Mouse (Mus musculus) embryonic facial prominence, embryonic 12.5 days (tissue): ENCODE results near the gene C1qtnf9. TPM values are rescaled to one million over a fixed set of nuclear protein-coding genes. Genes with fewer than 3 reads are reported as not detected.

Experiments used
- ATAC-seq: fragments of 200-750 bp; cut with Nextera tagmentation; 2 replicates; pipeline ENCODE4 v1.8.0; 2017; ENCODE audit not compliant: insufficient number of reproducible peaks, insufficient read depth, low FRiP score, low TSS enrichment
- H3K27ac ChIP-seq: fragments of 300-500 bp; sonication (generic); 2 replicates; pipeline ENCODE4 v1.5.1; 2016; ENCODE audit warnings: mild to moderate bottlenecking
- H3K27me3 ChIP-seq: fragments of 300-500 bp; sonication (generic); 2 replicates; pipeline ENCODE4 v1.6.1; 2016; ENCODE audit warnings: mild to moderate bottlenecking, moderate library complexity
- H3K36me3 ChIP-seq: fragments of 300-500 bp; sonication (generic); 2 replicates; pipeline ENCODE4 v1.6.1; 2016; ENCODE audit warnings: mild to moderate bottlenecking
- H3K4me1 ChIP-seq: fragments of 300-500 bp; sonication (generic); 2 replicates; pipeline ENCODE4 v1.6.1; 2016
- H3K4me2 ChIP-seq: fragments of 300-500 bp; sonication (generic); replicated peaks from 2 replicates; pipeline ENCODE4 v1.6.1; 2016; ENCODE audit warnings: mild to moderate bottlenecking, moderate library complexity
- H3K4me3 ChIP-seq: fragments of 300-500 bp; sonication (generic); 2 replicates; pipeline ENCODE4 v1.5.1; 2016; ENCODE audit warnings: mild to moderate bottlenecking
- H3K9ac ChIP-seq: fragments of 300-500 bp; sonication (generic); 2 replicates; pipeline ENCODE4 v1.6.1; 2016; ENCODE audit warnings: mild to moderate bottlenecking, moderate library complexity
- H3K9me3 ChIP-seq: fragments of 300-500 bp; sonication (generic); 2 replicates; pipeline ENCODE4 v1.6.1; 2016; ENCODE audit warnings: mild to moderate bottlenecking, moderate library complexity
- WGBS: fragments of 180-500 bp; shearing (Covaris S2); methylation state at CpG from one replicate; pipeline ENCODE4 v1.1.7; 2016; 5-methylcytosine and 5-hydroxymethylcytosine counted together
- polyA plus RNA-seq: library from polyadenylated mRNA; unstranded; fragments of >200 nt; fragmentation: Nextera tagmentation; extraction: Ambion mirVana; gene quantifications from 2 replicates; pipeline ENCODE4 v1.2.1, GENCODE M21; 2016

The C1qtnf9 gene
- polyA plus RNA-seq, 1 experiment from 2014 or later: 0.38 TPM

- 40% methylated on average over 6 of the region's 6 CpGs for WGBS
- H3K4me1 ChIP-seq: 0 out of 2 replicates have a peak, but pooled peaks cover 5% of the 10 kb centered on the region
- ATAC-seq: no peak
- H3K27ac ChIP-seq: no peak overlapping the region
- H3K4me2 ChIP-seq: no peak overlapping the region
- H3K27me3 ChIP-seq: no peaks in the 10 kb centered on the region
- H3K9ac ChIP-seq: no peak overlapping the region
- no peak overlapping the region for H3K4me3 ChIP-seq
- no peaks in the 10 kb centered on the region for H3K9me3 ChIP-seq
- no peaks in the 10 kb centered on the region for H3K36me3 ChIP-seq
Observed at GRCm38 (mm10) chr14:60769340-60769739, 1.4 kb downstream of the C1qtnf9 start.

GRCm38 (mm10) chr14:60770594-60770993, 2.7 kb downstream of the C1qtnf9 start:
- Histone ChIP-seq H3K4me1 (0 out of 2 replicates have a peak, but pooled peaks cover 5% of the 10 kb centered on the region), H3K27ac (no peak overlapping the region), H3K27me3 (no peaks in the 10 kb centered on the region), H3K4me3 (no peak overlapping the region), H3K9me3 (no peaks in the 10 kb centered on the region), H3K36me3 (no peaks in the 10 kb centered on the region), H3K4me2 (peak overlapping the region; percentile 44; the same call in 1 of the 2 replicates), H3K9ac (no peak overlapping the region)
- WGBS: 77% methylated on average over 6 of the region's 6 CpGs
- ATAC-seq: no peak

GRCm38 (mm10) chr14:60771057-60771456, 3.1 kb downstream of the C1qtnf9 start:
- Histone ChIP-seq H3K27ac (no peak overlapping the region), H3K4me3 (peak overlapping the region; percentile 16), H3K9me3 (no peaks in the 10 kb centered on the region), H3K4me2 (peak overlapping the region; percentile 44), H3K27me3 (no peaks in the 10 kb centered on the region), H3K9ac (no peak overlapping the region), H3K36me3 (no peaks in the 10 kb centered on the region), H3K4me1 (0 out of 2 replicates have a peak, but pooled peaks cover 5% of the 10 kb centered on the region)
- WGBS: 7% methylated on average over 8 of the region's 8 CpGs
- no peak for ATAC-seq

GRCm38 (mm10) chr14:60773476-60773875, 5.5 kb downstream of the C1qtnf9 start:
- H3K4me3 ChIP-seq: no peak overlapping the region
- no peaks in the 10 kb centered on the region for H3K4me1 ChIP-seq
- no peaks in the 10 kb centered on the region for H3K36me3 ChIP-seq
- no peak overlapping the region for H3K27ac ChIP-seq
- 74% methylated on average over 2 of the region's 2 CpGs for WGBS
- H3K4me2 ChIP-seq: no peak overlapping the region
- ATAC-seq: no peak
- H3K27me3 ChIP-seq: no peaks in the 10 kb centered on the region
- H3K9ac ChIP-seq: no peak overlapping the region
- no peaks in the 10 kb centered on the region for H3K9me3 ChIP-seq

GRCm38 (mm10) chr14:60776521-60776920, 8.6 kb downstream of the C1qtnf9 start:
- Histone ChIP-seq H3K27ac (no peak overlapping the region), H3K27me3 (no peaks in the 10 kb centered on the region), H3K9me3 (no peaks in the 10 kb centered on the region), H3K4me1 (no peaks in the 10 kb centered on the region), H3K4me3 (no peak overlapping the region), H3K36me3 (no peaks in the 10 kb centered on the region), H3K4me2 (no peak overlapping the region), H3K9ac (no peak overlapping the region)
- no peak for ATAC-seq
- 86% methylated on average over 8 of the region's 8 CpGs for WGBS

- Histone ChIP-seq H3K27me3 (no peaks in the 10 kb centered on the region), H3K36me3 (no peaks in the 10 kb centered on the region), H3K4me2 (no peak overlapping the region), H3K9me3 (no peaks in the 10 kb centered on the region), H3K27ac (no peak overlapping the region), H3K4me3 (no peak overlapping the region), H3K4me1 (no peaks in the 10 kb centered on the region), H3K9ac (no peak overlapping the region)
- WGBS: 85% methylated on average over 5 of the region's 5 CpGs
- ATAC-seq: no peak
Observed at GRCm38 (mm10) chr14:60777485-60777919, 9.6 kb downstream of the C1qtnf9 start.

- H3K4me1 ChIP-seq: no peaks in the 10 kb centered on the region
- H3K9ac ChIP-seq: no peak overlapping the region
- no peak for ATAC-seq
- no peak overlapping the region for H3K27ac ChIP-seq
- H3K4me3 ChIP-seq: no peak overlapping the region
- WGBS: 87% methylated on average over 7 of the region's 7 CpGs
- H3K4me2 ChIP-seq: no peak overlapping the region
- H3K36me3 ChIP-seq: no peaks in the 10 kb centered on the region
- no peaks in the 10 kb centered on the region for H3K9me3 ChIP-seq
- H3K27me3 ChIP-seq: peaks cover 8% of the 10 kb centered on the region; the same call in 1 of the 2 replicates
Observed at GRCm38 (mm10) chr14:60779198-60779597, 11.3 kb downstream of the C1qtnf9 start.

- Histone ChIP-seq H3K27me3 (peaks cover 8% of the 10 kb centered on the region; the same call in 1 of the 2 replicates), H3K4me2 (no peak overlapping the region), H3K4me1 (0 out of 2 replicates have a peak, but pooled peaks cover 8% of the 10 kb centered on the region), H3K9ac (no peak overlapping the region), H3K27ac (no peak overlapping the region), H3K9me3 (no peaks in the 10 kb centered on the region), H3K36me3 (no peaks in the 10 kb centered on the region), H3K4me3 (no peak overlapping the region)
- WGBS: 43% methylated on average over 7 of the region's 7 CpGs
- no peak for ATAC-seq
Observed at GRCm38 (mm10) chr14:60782121-60782656, 14.3 kb downstream of the C1qtnf9 start.

GRCm38 (mm10) chr14:60783196-60783595, 15.3 kb downstream of the C1qtnf9 start:
- Histone ChIP-seq H3K36me3 (peaks cover 6% of the 10 kb centered on the region; the same call in 1 of the 2 replicates), H3K27ac (no peak overlapping the region), H3K27me3 (peaks cover 8% of the 10 kb centered on the region; the same call in 1 of the 2 replicates), H3K4me2 (no peak overlapping the region), H3K9ac (no peak overlapping the region), H3K4me3 (no peak overlapping the region), H3K4me1 (0 out of 2 replicates have a peak, but pooled peaks cover 8% of the 10 kb centered on the region), H3K9me3 (no peaks in the 10 kb centered on the region)
- WGBS: 39% methylated on average over 8 of the region's 8 CpGs
- ATAC-seq: no peak

GRCm38 (mm10) chr14:60784427-60785315, 16.7 kb downstream of the C1qtnf9 start, which contains the start of gene Mipep:
Mipep (plus strand) TSS chr14:60784573.
- ATAC-seq: peak; percentile 89
- under 1% methylated on average over 61 of the region's 61 CpGs for WGBS
- peak within 1 kb of the TSS; percentile 68 for H3K4me2 ChIP-seq
- H3K27ac ChIP-seq: peak within 1 kb of the TSS; percentile 32; the same call in 1 of the 2 replicates
- H3K9ac ChIP-seq: peak within 1 kb of the TSS; percentile 76
- H3K4me3 ChIP-seq: peak within 1 kb of the TSS; percentile 77
- H3K9me3 ChIP-seq: no peaks in the 10 kb centered on the region
- peaks cover 8% of the 10 kb centered on the region; the same call in 1 of the 2 replicates for H3K27me3 ChIP-seq
- peaks cover 13% of the 10 kb centered on the region; the same call in 1 of the 2 replicates for H3K36me3 ChIP-seq
- H3K4me1 ChIP-seq: 0 out of 2 replicates have a peak, but pooled peaks cover 8% of the 10 kb centered on the region

GRCm38 (mm10) chr14:60790103-60790502, 22.2 kb downstream of the C1qtnf9 start:
- Histone ChIP-seq H3K27me3 (no peaks in the 10 kb centered on the region), H3K9ac (no peak overlapping the region), H3K4me2 (no peak overlapping the region), H3K4me3 (no peak overlapping the region), H3K4me1 (0 out of 2 replicates have a peak, but pooled peaks cover 6% of the 10 kb centered on the region), H3K36me3 (peaks cover 33% of the 10 kb centered on the region), H3K9me3 (no peaks in the 10 kb centered on the region), H3K27ac (no peak overlapping the region)
- ATAC-seq: no peak
- WGBS: 36% methylated on average over 3 of the region's 3 CpGs
